Mouse (Mus musculus) yolk sac, embryonic 10.5 days (tissue): Measurements from ENCODE around the gene Hmgcll1.
A peak's percentile ranks its signal among the peaks of the same experiment; 100 is the strongest.

Source experiments
- DNase-seq: peaks from one replicate; pipeline ENCODE4 v3.0.0-alpha.2; 2017; ENCODE audit warnings: low spot score

Hmgcll1 gene

GRCm38 (mm10) chr9:76014631-76015531, at the start of gene Hmgcll1:
Gene Hmgcll1 (plus strand): TSS chr9:76014855.
- peak; percentile 36 for DNase-seq

- DNase-seq = no peak
Measured at GRCm38 (mm10) chr9:75980097-75980496, 34.6 kb upstream of the Hmgcll1 start.

GRCm38 (mm10) chr9:75981139-75981538, 33.5 kb upstream of the Hmgcll1 start:
- DNase-seq = no peak

- no peak for DNase-seq
Measured at GRCm38 (mm10) chr9:75989491-75989890, 25.2 kb upstream of the Hmgcll1 start.

- DNase-seq = no peak
Measured at GRCm38 (mm10) chr9:75998791-75999350, 15.8 kb upstream of the Hmgcll1 start.

- no peak for DNase-seq
Measured at GRCm38 (mm10) chr9:76000876-76001858, 13.5 kb upstream of the Hmgcll1 start.

- DNase-seq = no peak
Measured at GRCm38 (mm10) chr9:76003066-76003465, 11.6 kb upstream of the Hmgcll1 start.

- no peak for DNase-seq
Measured at GRCm38 (mm10) chr9:76003637-76004036, 11.0 kb upstream of the Hmgcll1 start.

- DNase-seq = peak; percentile 44
Measured at GRCm38 (mm10) chr9:76007342-76007970, 7.2 kb upstream of the Hmgcll1 start.

- DNase-seq = no peak
Measured at GRCm38 (mm10) chr9:76013789-76014188, 866 bp upstream of the Hmgcll1 start.

GRCm38 (mm10) chr9:76015971-76016370, 1.3 kb downstream of the Hmgcll1 start:
- no peak for DNase-seq

GRCm38 (mm10) chr9:76016506-76016905, 1.9 kb downstream of the Hmgcll1 start:
- peak; percentile 41 for DNase-seq

GRCm38 (mm10) chr9:76023551-76023973, 8.9 kb downstream of the Hmgcll1 start:
- DNase-seq = no peak

- no peak for DNase-seq
Measured at GRCm38 (mm10) chr9:76024277-76025246, 9.9 kb downstream of the Hmgcll1 start.

GRCm38 (mm10) chr9:76029471-76030199, 15.0 kb downstream of the Hmgcll1 start:
- no peak for DNase-seq

GRCm38 (mm10) chr9:76035058-76035457, 20.4 kb downstream of the Hmgcll1 start:
- DNase-seq = no peak

GRCm38 (mm10) chr9:76038327-76039103, 23.9 kb downstream of the Hmgcll1 start:
- no peak for DNase-seq

- DNase-seq = no peak
Measured at GRCm38 (mm10) chr9:76039711-76040110, 25.1 kb downstream of the Hmgcll1 start.

- DNase-seq = no peak
Measured at GRCm38 (mm10) chr9:76043341-76043740, 28.7 kb downstream of the Hmgcll1 start.
